Mouse (Mus musculus): ENCODE results near the gene Rad51b.

Rad51b gene

DNA sequence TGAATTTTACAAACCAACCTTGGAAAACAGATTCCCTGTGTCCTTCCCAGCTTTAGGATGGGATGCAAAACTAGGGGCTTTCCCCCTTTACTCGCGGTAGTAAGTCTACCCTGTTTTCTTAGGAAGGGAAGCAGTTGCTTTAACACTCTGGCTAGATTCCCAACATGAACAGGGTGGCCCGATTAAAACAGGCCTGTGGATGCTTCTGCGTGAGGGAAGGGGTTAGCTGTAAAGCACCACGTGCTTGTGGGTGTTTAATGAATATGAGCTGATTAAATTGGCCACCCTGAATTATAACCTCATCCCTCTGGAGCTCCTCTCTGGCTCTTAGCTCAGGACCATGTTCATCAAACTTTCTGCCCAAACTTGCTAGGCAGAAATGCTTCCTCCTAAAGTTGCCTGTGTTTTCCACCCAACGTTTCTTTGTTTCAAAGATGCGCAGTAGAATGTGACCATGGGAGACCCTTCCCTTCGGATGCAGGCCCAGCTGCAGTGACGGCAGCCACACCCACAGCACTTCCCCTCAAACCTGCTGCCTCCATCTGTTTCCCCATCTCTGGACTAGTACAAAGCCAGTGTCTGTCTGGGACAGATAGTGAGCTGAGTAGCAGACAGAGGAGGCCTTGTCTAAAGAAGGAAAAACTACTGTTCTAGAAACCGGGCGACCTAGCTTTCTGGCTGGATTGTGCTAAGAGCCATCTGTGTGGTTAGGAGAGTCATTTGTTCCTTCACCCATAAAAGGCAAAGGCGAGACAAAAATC is 435.5 kb downstream of the Rad51b start:
- DNase-seq (ENCODE audit: low read depth, low spot score): peak; percentile 34

DNA sequence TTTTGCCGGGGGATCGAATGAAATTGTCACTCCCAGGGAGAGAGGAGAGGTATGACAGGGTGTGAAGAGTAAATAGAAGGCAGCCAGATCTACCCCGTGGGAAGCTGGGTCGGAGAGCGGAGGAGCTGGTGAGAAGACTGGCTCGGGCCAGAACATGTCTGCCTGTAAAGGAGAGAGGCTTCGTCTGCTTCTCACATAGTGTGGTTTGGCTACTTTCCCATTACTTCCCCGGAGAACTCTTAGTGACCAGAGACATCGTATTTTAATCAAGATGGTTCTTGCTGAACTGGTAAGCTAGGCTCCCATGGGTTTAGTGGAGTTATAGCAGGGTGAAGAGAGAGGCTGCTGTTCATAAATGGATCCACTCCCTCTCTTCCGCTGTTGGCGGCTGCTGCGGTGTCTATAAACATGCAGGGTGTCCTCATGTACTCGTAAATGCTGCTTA is 438.3 kb downstream of the Rad51b start:
- DNase-seq (ENCODE audit: low read depth, low spot score): no peak

DNA sequence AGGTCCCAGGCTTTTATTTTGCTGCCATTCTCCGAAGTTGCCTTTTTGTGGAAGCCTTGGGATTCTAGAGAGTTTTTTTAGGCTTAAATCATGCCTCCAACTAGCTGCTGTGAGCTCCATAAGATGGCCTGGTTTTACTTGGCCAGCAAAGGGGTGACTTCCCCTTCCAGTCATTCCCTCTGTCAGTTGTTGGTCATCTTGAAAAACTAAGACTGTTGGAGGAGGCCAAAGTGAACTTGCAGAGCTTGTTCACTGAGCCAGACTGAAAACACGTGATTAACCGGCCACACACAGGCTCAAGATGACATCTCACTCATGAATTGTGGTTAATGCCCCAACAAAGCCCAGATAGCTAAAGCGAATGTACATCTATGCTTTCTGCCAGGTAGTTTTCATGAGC is 438.8 kb downstream of the Rad51b start:
- DNase-seq (ENCODE audit: low read depth, low spot score): no peak

DNA sequence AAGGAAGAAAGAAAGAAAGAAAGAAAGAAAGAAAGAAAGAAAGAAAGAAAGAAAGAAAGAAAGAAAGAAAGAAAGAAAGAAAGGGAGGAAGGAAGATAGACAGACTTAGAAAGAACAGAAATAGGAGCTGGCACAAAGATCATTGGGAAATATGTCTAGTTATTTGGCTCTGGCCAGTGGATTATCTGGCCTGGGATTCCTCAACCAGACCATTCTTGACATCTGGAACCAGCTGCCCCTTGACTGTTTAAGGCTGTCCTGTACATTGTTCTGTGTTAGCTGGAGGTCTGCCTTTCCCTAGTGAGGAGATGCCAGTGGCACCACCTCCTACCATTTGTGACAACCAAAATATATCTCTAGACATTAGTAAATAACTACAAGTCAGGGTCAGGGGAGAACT is 441.6 kb downstream of the Rad51b start:
- no peak for DNase-seq (ENCODE audit: low read depth, low spot score)

DNA sequence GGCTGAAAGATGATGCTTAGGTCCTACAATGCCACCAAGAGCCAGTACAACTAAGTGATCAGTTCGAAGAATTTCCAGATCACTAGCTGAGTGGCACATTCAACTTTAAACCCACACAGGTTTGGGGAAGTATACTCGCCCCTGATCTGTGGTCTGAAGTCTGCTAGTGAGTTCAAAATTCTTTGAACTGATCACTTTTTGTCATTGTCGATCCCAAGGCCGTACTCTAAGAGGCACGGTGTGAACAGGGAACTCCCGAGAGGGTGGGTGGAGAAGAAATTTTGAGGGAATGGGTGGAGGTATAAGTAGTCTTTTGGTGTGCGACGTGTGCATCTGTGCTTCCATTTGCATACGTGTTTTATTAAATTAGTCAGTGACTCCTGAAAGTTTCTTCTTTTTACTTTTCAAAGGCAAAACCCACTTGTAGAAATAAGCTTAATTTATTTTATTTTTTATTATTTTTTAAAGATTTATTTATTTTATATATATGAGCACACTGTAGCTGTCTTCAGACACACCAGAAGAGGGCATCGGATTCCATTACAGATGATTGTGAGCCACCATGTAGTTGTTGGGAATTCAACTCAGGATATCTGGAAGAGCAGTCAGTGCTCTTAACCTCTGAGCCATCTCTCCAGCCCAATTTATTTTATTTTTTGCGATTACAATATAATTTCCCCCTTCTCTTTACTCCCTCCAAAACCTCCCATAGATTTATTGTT is 443.0 kb downstream of the Rad51b start:
- no peak for DNase-seq (ENCODE audit: low read depth, low spot score)

DNA sequence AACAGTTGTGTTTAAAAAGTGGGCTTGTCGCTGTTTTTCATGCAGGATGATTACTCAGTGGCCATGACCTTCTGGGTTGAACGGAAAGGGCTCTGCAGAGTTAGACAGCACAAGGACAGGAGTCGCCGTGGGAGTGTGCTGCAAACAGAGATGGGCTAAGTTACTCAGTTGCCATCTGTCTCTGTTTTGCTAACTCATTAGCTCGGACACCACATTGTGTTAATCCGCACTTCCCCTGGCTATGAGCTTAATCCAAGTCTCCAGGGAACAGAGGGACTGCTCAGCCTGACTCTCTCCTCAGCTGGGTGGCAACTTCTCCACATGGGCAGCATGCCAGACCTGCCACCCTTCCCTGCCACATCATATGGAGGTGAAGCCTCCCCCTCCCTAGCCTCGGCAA is 445.1 kb downstream of the Rad51b start:
- no peak for DNase-seq (ENCODE audit: low read depth, low spot score)

DNA sequence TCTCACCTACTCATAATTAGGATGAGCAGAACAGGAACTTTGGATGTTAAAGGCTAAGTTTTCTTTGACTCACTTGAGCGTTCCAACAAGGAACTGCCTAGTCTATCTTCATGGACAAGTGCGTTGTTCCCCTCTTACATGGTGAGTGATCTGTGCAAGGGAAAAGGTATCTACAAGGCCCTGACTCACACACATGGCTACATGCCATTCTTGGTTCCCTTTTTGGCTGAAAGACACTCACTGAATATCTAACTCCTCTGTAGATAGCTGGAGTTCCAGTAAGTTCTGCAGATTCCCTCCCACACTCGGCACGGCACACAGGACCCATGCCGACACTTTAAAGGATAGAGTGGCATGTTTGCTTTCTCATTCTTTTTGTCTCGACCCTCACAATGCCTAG is 447.0 kb downstream of the Rad51b start:
- peak; percentile 28 for DNase-seq (ENCODE audit: low read depth, low spot score)

DNA sequence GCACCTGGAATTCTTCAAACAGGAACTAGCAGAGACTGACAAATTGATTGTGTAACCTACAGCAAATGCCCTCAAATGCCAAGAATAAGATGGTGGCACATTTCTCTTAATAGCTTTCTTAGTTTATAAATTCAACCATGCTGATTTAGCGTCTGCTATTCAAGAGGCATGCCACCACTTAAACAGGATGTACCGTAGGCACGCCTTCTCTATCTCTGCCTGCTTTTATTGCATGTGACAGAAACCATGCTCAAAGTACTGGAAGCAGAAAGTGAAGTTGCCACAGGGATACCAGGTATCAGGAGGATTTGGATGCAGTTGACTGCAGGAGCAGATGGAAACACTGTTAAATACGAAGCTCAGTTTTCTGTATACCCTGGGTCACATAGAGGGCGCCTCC is 448.1 kb downstream of the Rad51b start:
- no peak for DNase-seq (ENCODE audit: low read depth, low spot score)

DNA sequence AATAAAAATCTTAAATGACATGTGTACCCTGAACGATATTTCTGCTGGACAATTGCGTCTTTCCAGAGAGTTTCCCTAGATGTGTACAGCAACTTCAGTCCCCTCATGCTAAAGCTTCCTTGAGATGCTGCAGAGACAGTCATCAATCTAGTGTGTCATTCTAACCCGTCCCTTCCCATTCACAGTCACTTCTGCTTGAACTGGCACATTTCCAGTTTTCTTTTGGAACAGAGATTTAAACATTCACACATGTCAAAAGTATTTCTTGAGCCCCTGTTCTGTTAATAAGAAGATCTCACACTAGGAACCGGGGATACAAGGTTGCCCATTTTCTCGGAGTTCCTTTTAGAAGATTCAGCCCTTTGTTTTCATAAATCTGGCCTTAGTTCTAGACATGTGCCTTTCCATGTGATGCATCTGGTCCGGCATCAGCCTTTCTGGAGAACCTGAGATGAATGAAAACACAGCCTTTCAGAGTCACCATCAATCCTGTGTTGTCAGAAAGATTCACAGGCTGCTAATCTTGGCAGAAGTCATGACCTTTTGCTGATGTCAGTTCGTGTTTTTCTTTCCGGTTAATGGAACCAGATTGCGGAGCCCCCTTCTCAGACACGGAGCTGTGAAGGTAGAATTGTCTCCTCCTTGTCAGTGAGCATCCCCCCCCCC is 448.9 kb downstream of the Rad51b start:
- no peak for DNase-seq (ENCODE audit: low read depth, low spot score)

DNA sequence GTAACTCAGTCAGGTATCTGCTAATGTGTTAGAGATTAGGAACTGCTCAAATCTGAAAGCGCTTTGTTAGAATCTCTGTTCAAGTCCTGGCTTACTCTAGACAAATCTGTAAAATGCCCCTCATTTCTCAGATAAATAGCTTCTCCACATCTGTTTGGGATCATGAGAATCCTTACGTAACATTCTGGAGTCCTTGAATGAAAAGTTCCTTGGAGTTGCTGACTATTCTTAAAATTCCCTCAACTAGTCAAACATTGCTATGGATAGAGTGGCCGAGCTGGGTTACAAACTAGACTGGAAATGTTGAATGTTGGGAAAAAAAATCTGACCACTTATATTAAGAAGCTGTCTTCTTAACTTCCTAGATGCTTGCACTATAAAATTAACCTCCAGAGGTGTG is 450.5 kb downstream of the Rad51b start:
- no peak for DNase-seq (ENCODE audit: low read depth, low spot score)

DNA sequence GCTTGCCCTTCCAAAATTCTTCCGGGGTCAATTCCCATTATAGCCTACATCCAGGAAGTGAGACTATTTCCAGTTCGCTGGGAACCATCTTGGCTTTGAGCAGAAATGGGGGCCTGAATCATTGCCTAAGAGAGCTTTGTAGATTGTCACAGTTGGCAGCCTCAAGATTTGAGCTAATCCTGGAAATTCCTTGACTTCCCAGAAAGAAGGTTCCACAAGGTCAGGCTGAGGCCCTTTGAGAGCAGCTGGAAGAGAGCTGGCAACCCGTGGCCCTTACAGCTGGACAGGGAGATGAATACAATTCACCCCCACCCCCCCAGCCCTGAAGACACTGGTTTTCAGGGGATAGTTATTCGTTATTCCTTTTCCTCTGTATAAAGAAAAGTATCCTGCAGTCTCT is 451.8 kb downstream of the Rad51b start:
- no peak for DNase-seq (ENCODE audit: low read depth, low spot score)

DNA sequence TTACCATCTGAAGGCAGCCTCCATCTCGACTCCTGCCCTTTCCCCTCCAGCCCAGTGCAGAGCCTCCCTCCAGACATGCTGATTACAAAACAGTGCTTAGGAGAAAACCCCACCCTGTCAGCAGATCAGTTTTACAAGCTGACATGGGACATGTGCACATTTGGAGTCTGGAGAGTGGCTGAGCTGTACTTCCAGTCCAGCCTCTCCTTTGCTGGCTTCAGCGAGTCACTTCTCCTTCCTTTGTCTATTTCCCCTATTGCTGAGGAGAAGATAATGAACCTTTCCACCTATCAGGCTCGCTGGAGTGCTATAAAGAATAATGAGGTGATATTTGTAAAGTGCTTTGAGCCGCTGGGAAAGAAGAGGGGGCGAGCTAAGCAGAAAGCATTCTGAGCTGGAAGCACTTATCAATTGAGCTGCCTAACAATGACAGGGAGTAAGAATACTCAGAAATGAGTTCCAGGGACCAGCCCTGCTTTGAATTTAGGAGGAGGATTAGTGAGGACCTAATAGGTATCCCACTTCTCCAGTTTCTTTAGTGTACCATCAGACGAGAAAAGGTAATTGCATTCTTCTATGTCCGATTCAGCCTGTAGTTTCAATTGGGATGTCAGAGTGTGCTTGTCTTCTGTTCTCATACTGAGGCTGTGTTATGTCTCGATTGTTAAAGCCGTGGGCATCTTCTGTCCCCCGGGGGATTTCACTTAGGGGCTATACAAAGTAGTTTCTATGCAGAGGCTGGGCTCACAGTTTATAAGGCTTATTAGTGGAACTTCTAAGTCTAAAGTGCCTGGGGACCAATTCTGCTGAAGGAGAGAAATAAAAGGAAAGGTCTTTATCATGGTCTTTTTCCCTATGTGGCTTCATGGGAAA is 453.4 kb downstream of the Rad51b start:
- DNase-seq (ENCODE audit: low read depth, low spot score): peak; percentile 41

DNA sequence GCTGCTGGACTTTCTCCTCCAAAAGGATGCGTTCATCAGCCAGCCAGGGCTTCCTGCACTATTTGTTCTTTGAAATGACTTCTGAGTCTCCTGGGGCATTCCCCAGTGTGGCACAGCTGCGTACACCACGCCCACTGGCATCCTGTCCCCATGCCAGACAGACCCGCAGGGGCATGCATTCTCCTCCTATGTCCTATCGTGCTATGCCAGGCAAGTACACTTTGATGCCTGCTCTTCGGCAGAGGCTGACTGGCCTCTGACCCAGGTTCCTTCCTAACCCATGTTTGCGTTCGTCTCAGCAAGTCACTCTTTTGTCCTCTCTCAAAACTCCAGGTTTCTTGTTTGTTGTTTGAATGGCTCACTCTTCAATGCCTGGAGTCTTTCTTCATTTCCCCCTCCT is 454.7 kb downstream of the Rad51b start:
- no peak for DNase-seq (ENCODE audit: low read depth, low spot score)

DNA sequence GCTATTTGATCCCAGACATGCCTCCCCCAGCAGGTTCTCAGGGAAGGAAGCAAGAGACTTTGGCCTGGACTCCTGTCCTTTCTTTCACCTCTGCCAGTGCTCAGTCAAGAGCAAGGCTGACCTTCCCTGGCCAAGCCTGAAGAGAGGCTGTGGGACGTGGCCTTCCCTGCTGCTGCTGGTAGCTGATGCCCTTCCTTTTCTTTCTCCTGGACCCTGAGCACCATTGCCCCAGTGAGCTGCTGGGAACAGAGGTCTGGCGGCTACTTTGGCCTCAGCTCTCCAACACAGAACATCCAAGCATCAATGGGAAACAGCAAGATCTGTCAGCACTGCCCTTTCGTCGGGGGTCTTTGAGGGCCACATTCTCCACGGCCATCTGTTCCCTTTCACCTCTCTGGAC is 455.1 kb downstream of the Rad51b start:
- DNase-seq (ENCODE audit: low read depth, low spot score): no peak

DNA sequence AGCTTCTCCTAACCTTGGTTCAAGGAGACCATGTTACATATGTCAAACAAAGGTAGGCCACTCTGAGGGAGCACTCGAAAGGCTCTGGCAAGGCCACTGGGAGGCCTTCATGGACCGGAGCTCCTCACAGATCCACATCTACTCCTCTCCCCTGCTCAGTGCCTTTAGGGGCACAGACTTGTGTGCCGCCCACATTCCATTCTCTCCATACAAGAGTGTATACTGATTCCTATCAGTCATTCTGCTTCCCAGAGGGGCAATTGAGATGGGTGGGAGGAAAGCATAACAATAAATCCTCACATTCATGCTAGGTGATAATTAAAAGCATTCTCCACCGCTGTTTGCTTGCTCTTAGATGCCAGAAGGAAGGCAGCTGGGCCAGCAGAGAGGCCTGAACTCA is 458.5 kb downstream of the Rad51b start:
- no peak for DNase-seq (ENCODE audit: low read depth, low spot score)

DNA sequence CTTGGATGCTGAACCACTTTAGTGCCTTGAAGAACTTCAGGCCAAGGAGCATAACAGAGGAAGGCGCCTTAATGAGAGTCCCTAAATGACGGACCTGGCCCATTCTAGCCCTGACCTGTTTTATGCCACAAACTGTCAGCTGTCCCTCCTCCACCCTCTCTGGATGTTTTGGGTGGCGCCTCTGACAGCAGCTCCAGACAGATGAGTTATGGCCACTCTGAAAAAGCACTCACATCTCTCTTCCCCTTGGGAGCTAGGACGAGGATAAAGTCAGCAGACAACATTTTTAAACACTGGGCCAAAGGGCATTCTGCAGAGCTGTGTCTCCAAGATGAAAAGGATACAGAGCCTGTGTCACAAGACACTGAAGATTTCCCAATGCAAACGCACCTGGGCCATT is 459.3 kb downstream of the Rad51b start:
- DNase-seq (ENCODE audit: low read depth, low spot score): no peak

DNA sequence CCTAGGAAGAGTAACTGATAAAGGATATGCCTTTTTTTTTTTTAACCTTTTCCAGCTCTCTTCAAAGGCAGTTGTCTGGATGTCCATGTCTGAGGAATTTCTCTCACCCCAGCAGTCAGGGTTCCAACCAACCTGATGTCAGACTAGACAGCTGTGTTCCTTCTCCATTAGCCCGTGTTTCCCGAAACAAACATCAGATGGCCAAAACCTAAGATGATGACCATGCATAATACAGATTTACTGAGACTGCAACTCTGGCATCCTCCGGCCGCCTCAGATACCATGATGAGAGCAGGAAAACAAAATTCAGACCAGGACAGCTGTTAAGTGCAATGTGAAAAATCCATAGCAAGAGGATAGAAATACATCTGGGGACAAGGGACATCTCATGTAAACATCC is 460.7 kb downstream of the Rad51b start:
- DNase-seq (ENCODE audit: low read depth, low spot score): no peak

DNA sequence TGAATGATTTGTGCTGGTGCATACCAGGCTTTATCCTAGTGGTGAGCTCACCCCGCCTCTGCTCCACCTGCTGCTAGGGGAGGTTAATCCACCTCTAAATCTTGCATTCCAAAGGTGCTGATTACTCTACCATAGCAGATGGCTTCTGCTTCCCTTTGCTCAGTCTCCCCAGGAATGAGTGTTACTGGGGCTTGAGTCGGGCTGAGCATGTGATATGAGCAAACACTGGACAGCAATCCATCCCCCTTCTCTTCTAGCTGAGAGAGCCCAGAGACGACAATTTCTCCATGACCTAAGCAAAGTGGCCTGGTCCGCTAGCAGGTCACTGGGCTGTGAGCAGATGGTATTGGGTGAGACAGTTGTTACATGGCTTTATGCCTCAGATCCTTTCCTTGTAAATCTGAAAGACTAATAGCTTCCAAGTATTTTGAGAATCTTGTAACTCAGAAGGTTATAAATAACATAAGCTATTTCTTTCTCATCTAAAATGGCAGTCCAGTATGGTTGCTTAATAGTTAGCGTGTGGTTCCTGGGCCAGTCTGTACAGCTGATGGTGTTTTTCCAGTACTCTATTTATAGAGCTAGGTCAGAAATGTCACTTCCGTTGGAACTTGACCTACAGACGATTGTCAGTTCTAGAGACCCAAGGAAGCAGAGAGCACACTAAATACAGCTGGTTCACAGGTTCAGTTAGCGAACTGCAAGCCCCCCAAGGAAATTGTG is 462.3 kb downstream of the Rad51b start:
- DNase-seq (ENCODE audit: low read depth, low spot score): no peak

DNA sequence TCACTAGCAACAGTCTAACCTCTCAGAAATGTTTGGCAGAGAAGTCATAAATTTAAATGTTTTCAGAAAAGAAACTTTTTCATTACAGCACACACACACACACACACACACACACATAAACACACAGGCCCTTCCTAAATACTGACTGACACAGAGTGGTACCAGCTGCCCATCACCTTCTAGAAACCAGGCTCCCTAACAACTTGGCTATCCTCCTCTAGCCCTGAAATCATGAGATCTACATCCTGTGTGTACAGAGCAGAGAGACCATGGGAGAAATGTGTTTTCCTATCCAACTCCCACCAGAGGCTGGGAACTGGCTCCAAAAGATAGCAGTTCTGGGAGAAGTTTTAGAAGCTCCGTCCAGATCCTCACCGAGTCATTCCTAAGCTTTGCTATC is 464.1 kb downstream of the Rad51b start:
- DNase-seq (ENCODE audit: low read depth, low spot score): no peak

DNA sequence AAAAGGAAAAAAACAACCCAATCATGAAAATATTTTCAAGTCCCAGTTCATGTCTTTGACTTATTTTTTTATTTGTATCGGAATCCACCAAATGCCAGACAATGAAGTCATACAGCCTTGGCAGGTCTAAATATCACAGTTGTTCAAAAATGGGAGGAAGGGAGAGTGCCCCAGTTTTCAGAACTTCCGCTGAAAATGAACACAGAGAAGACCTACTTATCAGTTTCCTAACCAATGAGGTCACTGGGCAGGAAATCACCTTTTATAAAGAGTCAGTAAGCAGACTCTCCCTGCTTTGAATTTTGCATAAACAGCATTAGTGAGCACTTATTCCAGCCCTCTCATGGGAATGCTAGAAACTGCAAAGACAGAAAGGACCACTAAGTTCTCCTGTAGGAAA is 465.0 kb downstream of the Rad51b start:
- DNase-seq (ENCODE audit: low read depth, low spot score): no peak

All from telencephalon, adult 2 months (tissue).